Mouse (Mus musculus): ENCODE measurements around the gene Rasal3. TPM values are rescaled to one million over a fixed set of nuclear protein-coding genes. Genes with fewer than 3 reads are reported as not detected.
A peak's percentile ranks its signal among the peaks of the same experiment; 100 is the strongest.

Rasal3 gene
- polyA plus RNA-seq, 1 experiment from 2014 or later: 1.4 TPM

GRCm38 (mm10) chr17:32382576-32382975 is 20.8 kb downstream of the Rasal3 start:
- no peak for ATAC-seq
- H3K4me2 ChIP-seq (ENCODE audit: low read depth, low read length): no peak overlapping the region
- 91% methylated on average over 7 of the region's 7 CpGs for WGBS

GRCm38 (mm10) chr17:32378786-32379185 is 24.6 kb downstream of the Rasal3 start:
- H3K4me3 ChIP-seq (ENCODE audit: low read length): no peak overlapping the region
- H3K27me3 ChIP-seq (replicated peaks; ENCODE audit: control insufficient read depth, insufficient read depth, low read length): no peaks in the 10 kb centered on the region
- H3K9me3 ChIP-seq (ENCODE audit: control insufficient read depth, low read length): no peaks in the 10 kb centered on the region
- H3K9ac ChIP-seq (ENCODE audit: low read depth, low read length): no peak overlapping the region
- no peaks in the 10 kb centered on the region; the same call in 1 of the 2 replicates for H3K4me1 ChIP-seq (ENCODE audit: control insufficient read depth, insufficient read depth, low read length)
- no peaks in the 10 kb centered on the region for H3K36me3 ChIP-seq (ENCODE audit: control insufficient read depth, insufficient read depth, low read length)
- no peak overlapping the region for H3K4me2 ChIP-seq (ENCODE audit: low read depth, low read length)
- 74% methylated on average over 2 of the region's 2 CpGs for WGBS
- ATAC-seq: no peak
- H3K27ac ChIP-seq (ENCODE audit: low read length): no peak overlapping the region

More at GRCm38 (mm10) chr17:32382576-32382975, 20.8 kb downstream of the Rasal3 start:
- H3K9ac ChIP-seq (ENCODE audit: low read depth, low read length): no peak overlapping the region
- no peak overlapping the region for H3K27ac ChIP-seq (ENCODE audit: low read length)
- no peaks in the 10 kb centered on the region for H3K27me3 ChIP-seq (replicated peaks; ENCODE audit: control insufficient read depth, insufficient read depth, low read length)
- H3K36me3 ChIP-seq (ENCODE audit: control insufficient read depth, insufficient read depth, low read length): no peaks in the 10 kb centered on the region; the same call in 1 of the 2 replicates
- H3K4me1 ChIP-seq (ENCODE audit: control insufficient read depth, insufficient read depth, low read length): no peaks in the 10 kb centered on the region; the same call in 1 of the 2 replicates
- H3K4me3 ChIP-seq (ENCODE audit: low read length): no peak overlapping the region
- H3K9me3 ChIP-seq (ENCODE audit: control insufficient read depth, low read length): no peaks in the 10 kb centered on the region

GRCm38 (mm10) chr17:32377137-32377536 is 26.2 kb downstream of the Rasal3 start:
- no peak overlapping the region for H3K4me2 ChIP-seq (ENCODE audit: low read depth, low read length)
- WGBS: 75% methylated on average over 9 of the region's 9 CpGs
- peak; percentile 38; the same call in 1 of the 2 replicates for ATAC-seq
- no peaks in the 10 kb centered on the region; the same call in 1 of the 2 replicates for H3K4me1 ChIP-seq (ENCODE audit: control insufficient read depth, insufficient read depth, low read length)
- H3K36me3 ChIP-seq (ENCODE audit: control insufficient read depth, insufficient read depth, low read length): no peaks in the 10 kb centered on the region
- H3K27ac ChIP-seq (ENCODE audit: low read length): 0 out of 2 replicates have a peak overlapping the region, but pooled peaks have one; percentile 4
- H3K27me3 ChIP-seq (replicated peaks; ENCODE audit: control insufficient read depth, insufficient read depth, low read length): no peaks in the 10 kb centered on the region
- H3K9ac ChIP-seq (ENCODE audit: low read depth, low read length): no peak overlapping the region
- no peak overlapping the region for H3K4me3 ChIP-seq (ENCODE audit: low read length)
- no peaks in the 10 kb centered on the region for H3K9me3 ChIP-seq (ENCODE audit: control insufficient read depth, low read length)

GRCm38 (mm10) chr17:32376475-32376874 is 26.9 kb downstream of the Rasal3 start:
- no peaks in the 10 kb centered on the region for H3K36me3 ChIP-seq (ENCODE audit: control insufficient read depth, insufficient read depth, low read length)
- no peak overlapping the region for H3K4me2 ChIP-seq (ENCODE audit: low read depth, low read length)
- no peak overlapping the region for H3K27ac ChIP-seq (ENCODE audit: low read length)
- no peaks in the 10 kb centered on the region; the same call in 1 of the 2 replicates for H3K4me1 ChIP-seq (ENCODE audit: control insufficient read depth, insufficient read depth, low read length)
- H3K9ac ChIP-seq (ENCODE audit: low read depth, low read length): no peak overlapping the region
- H3K27me3 ChIP-seq (replicated peaks; ENCODE audit: control insufficient read depth, insufficient read depth, low read length): no peaks in the 10 kb centered on the region
- no peaks in the 10 kb centered on the region for H3K9me3 ChIP-seq (ENCODE audit: control insufficient read depth, low read length)
- no peak overlapping the region for H3K4me3 ChIP-seq (ENCODE audit: low read length)
- 83% methylated on average over 15 of the region's 15 CpGs for WGBS
- peak; percentile 48 for ATAC-seq

GRCm38 (mm10) chr17:32368991-32369578 is 34.3 kb downstream of the Rasal3 start:
- Histone ChIP-seq H3K36me3 (ENCODE audit: control insufficient read depth, insufficient read depth, low read length) (no peaks in the 10 kb centered on the region), H3K27ac (ENCODE audit: low read length) (peak overlapping the region; percentile 53), H3K4me1 (ENCODE audit: control insufficient read depth, insufficient read depth, low read length) (peaks cover 8% of the 10 kb centered on the region), H3K4me3 (ENCODE audit: low read length) (peak overlapping the region; percentile 48), H3K27me3 (replicated peaks; ENCODE audit: control insufficient read depth, insufficient read depth, low read length) (no peaks in the 10 kb centered on the region), H3K9me3 (ENCODE audit: control insufficient read depth, low read length) (no peaks in the 10 kb centered on the region), H3K4me2 (ENCODE audit: low read depth, low read length) (peak overlapping the region; percentile 48), H3K9ac (ENCODE audit: low read depth, low read length) (peak overlapping the region; percentile 52)
- peak; percentile 73 for ATAC-seq
- WGBS: 16% methylated on average over 10 of the region's 17 CpGs

- H3K9me3 ChIP-seq (ENCODE audit: control insufficient read depth, low read length): no peaks in the 10 kb centered on the region
- no peak overlapping the region for H3K9ac ChIP-seq (ENCODE audit: low read depth, low read length)
- peaks cover 15% of the 10 kb centered on the region for H3K4me1 ChIP-seq (ENCODE audit: control insufficient read depth, insufficient read depth, low read length)
- 88% methylated on average over 11 of the region's 11 CpGs for WGBS
- no peak overlapping the region for H3K4me3 ChIP-seq (ENCODE audit: low read length)
- H3K4me2 ChIP-seq (ENCODE audit: low read depth, low read length): no peak overlapping the region
- H3K27me3 ChIP-seq (replicated peaks; ENCODE audit: control insufficient read depth, insufficient read depth, low read length): no peaks in the 10 kb centered on the region
- H3K36me3 ChIP-seq (ENCODE audit: control insufficient read depth, insufficient read depth, low read length): no peaks in the 10 kb centered on the region
- H3K27ac ChIP-seq (ENCODE audit: low read length): no peak overlapping the region
- no peak for ATAC-seq
These were observed 35.7 kb downstream of the Rasal3 start for GRCm38 (mm10) chr17:32367706-32368105.

GRCm38 (mm10) chr17:32365296-32365695 is 38.1 kb downstream of the Rasal3 start:
- Histone ChIP-seq H3K36me3 (ENCODE audit: control insufficient read depth, insufficient read depth, low read length) (peaks cover under 1% of the 10 kb centered on the region; the same call in 1 of the 2 replicates), H3K4me2 (ENCODE audit: low read depth, low read length) (peak overlapping the region; percentile 66; the same call in 1 of the 2 replicates), H3K4me3 (ENCODE audit: low read length) (no peak overlapping the region), H3K9me3 (ENCODE audit: control insufficient read depth, low read length) (no peaks in the 10 kb centered on the region), H3K27ac (ENCODE audit: low read length) (no peak overlapping the region), H3K9ac (ENCODE audit: low read depth, low read length) (no peak overlapping the region), H3K27me3 (replicated peaks; ENCODE audit: control insufficient read depth, insufficient read depth, low read length) (no peaks in the 10 kb centered on the region), H3K4me1 (ENCODE audit: control insufficient read depth, insufficient read depth, low read length) (peaks cover 18% of the 10 kb centered on the region)
- 59% methylated on average over 1 of the region's 1 CpGs for WGBS
- no peak for ATAC-seq

- Histone ChIP-seq H3K36me3 (ENCODE audit: control insufficient read depth, insufficient read depth, low read length) (peaks cover 4% of the 10 kb centered on the region; the same call in 1 of the 2 replicates), H3K4me2 (ENCODE audit: low read depth, low read length) (peak overlapping the region; percentile 66), H3K27ac (ENCODE audit: low read length) (peak overlapping the region; percentile 68), H3K27me3 (replicated peaks; ENCODE audit: control insufficient read depth, insufficient read depth, low read length) (no peaks in the 10 kb centered on the region), H3K9me3 (ENCODE audit: control insufficient read depth, low read length) (no peaks in the 10 kb centered on the region), H3K9ac (ENCODE audit: low read depth, low read length) (peak overlapping the region; percentile 53), H3K4me1 (ENCODE audit: control insufficient read depth, insufficient read depth, low read length) (peaks cover 18% of the 10 kb centered on the region), H3K4me3 (ENCODE audit: low read length) (peak overlapping the region; percentile 96)
- ATAC-seq: peak; percentile 10
- WGBS: 49% methylated on average over 5 of the region's 5 CpGs
These were observed 38.5 kb downstream of the Rasal3 start for GRCm38 (mm10) chr17:32364850-32365249.

GRCm38 (mm10) chr17:32364331-32364730 is 39.1 kb downstream of the Rasal3 start:
- Histone ChIP-seq H3K4me1 (ENCODE audit: control insufficient read depth, insufficient read depth, low read length) (peaks cover 18% of the 10 kb centered on the region), H3K27me3 (replicated peaks; ENCODE audit: control insufficient read depth, insufficient read depth, low read length) (no peaks in the 10 kb centered on the region), H3K27ac (ENCODE audit: low read length) (peak overlapping the region; percentile 68), H3K9me3 (ENCODE audit: control insufficient read depth, low read length) (no peaks in the 10 kb centered on the region), H3K36me3 (ENCODE audit: control insufficient read depth, insufficient read depth, low read length) (peaks cover 4% of the 10 kb centered on the region; the same call in 1 of the 2 replicates), H3K9ac (ENCODE audit: low read depth, low read length) (peak overlapping the region; percentile 97), H3K4me2 (ENCODE audit: low read depth, low read length) (peak overlapping the region; percentile 66), H3K4me3 (ENCODE audit: low read length) (peak overlapping the region; percentile 96)
- ATAC-seq: peak; percentile 91
- under 1% methylated on average over 43 of the region's 47 CpGs for WGBS

Measured in intestine, embryonic 16.5 days (tissue).